Mouse (Mus musculus) activated CD4-positive, CD25-positive, alpha-beta regulatory T cell (primary cell): Measurements from ENCODE around the gene Gm49384. TPM values are rescaled to one million over a fixed set of nuclear protein-coding genes. Genes with fewer than 3 reads are reported as not detected.

ENCODE experiments used
- polyA plus RNA-seq, 2 experiments: library from polyadenylated mRNA; unstranded; fragments of 100-300 nt; shearing (Covaris generic); gene quantifications; one replicate each; pipeline ENCODE4 v1.2.1; 2017

The Gm49384 gene
- 10 to 100 TPM; 13.1 to 17.3 TPM for polyA plus RNA-seq

DNA sequence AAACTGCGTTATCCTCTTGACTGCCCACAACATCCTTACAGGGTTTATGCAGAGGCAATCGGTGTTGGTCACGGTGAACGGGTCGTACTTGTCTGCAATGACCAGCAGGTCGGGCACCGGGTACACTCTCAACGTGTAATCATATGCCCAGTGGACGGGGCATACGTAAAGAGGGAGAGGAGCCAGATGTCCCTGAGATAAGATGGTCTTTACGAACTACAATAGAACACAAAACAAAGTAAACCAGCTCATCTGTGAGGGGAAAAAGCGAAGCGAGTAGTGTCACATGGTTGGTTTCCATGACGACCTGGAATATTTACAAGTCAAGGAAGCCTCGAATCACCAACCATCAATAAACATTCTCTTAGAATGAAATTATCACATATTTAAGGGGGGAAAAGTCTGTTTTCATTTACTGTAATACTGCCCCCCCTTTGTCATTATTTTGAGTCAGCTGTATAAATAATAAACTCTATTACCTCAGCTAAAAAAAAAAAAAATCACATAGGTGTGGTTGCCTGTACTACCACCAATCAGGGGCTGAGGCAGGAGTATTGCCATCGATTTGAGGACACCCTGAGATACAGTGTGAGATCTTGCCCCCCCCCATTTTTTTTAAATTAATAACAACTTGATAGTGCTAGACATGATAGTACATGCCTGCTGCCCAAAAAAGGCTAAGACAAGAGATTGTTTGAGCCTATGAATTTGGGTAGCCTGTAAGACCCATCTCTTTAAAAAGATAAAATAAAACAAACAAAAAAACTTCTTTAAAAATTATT lies at the start of gene Gm49384:
Gene Gm49384, minus strand, starts transcription at position 216 of the 782 bp plus-strand sequence.

GRCm38 (mm10) chr12:69240876-69241275 lies 36.8 kb upstream of the Gm49384 start, which contains the start of gene Klhdc1:
Gene Klhdc1 (plus strand): TSS chr12:69241176.

DNA sequence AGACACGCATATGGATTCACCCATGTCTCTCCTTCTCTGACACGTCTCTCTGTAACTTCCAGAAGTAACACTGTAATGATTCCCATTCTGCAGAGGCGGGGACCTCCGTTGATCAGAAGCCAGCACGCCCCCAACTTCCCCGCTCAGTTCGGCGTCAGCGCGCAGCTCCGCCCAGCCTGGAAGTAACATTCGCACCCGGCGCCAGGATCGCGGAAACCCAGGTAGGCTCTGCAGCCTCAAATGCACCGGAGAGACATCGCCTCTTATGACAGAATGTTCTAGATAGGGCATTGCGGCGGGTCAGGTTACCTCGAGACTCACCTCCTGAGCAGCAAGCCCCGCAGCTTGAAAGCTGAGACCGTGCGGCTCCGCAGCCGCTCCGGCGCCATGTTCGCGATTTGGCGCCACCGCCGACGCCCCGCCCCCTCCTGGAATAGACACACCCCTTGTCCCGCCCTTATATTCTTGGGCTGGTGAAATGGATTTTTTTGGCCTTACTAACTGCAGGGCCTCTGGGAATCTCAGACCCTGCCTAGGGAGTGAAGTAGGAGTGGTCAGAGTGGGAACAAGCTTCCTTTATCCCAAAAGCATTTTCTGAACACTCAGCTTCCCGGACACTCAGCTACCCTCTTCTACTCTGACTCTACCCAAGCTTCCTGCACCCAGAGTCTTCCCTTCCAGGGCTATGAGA lies 23.9 kb upstream of the Gm49384 start, which contains the start of gene Pole2:
Gene Pole2, minus strand, starts transcription at position 420 of the 691 bp plus-strand sequence.

DNA sequence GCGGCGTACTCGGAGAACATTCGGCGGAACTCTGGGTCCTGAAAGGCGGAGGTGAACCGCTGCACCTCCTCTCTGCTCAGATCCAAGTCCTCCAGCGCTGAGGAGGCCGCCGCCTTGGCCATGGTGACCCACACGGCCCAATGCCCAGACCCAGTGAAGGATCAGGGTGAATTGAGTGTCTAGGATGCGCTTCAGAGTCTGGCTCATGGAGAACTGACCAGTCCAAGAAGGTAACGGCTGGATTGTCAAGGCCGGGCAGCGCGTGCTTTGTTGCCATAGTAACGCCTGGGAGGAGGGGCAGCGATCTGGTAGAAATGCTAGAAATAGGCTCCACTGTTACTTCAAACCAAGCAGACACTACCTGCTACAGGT lies 5.9 kb downstream of the Gm49384 start, which contains the start of gene Dnaaf2:
Gene Dnaaf2, minus strand, starts transcription at position 266 of the 372 bp plus-strand sequence.

GRCm38 (mm10) chr12:69196444-69197377 lies 7.4 kb downstream of the Gm49384 start, which contains the start of gene Gm49383:
Gene Gm49383 (minus strand): TSS chr12:69197104.

DNA sequence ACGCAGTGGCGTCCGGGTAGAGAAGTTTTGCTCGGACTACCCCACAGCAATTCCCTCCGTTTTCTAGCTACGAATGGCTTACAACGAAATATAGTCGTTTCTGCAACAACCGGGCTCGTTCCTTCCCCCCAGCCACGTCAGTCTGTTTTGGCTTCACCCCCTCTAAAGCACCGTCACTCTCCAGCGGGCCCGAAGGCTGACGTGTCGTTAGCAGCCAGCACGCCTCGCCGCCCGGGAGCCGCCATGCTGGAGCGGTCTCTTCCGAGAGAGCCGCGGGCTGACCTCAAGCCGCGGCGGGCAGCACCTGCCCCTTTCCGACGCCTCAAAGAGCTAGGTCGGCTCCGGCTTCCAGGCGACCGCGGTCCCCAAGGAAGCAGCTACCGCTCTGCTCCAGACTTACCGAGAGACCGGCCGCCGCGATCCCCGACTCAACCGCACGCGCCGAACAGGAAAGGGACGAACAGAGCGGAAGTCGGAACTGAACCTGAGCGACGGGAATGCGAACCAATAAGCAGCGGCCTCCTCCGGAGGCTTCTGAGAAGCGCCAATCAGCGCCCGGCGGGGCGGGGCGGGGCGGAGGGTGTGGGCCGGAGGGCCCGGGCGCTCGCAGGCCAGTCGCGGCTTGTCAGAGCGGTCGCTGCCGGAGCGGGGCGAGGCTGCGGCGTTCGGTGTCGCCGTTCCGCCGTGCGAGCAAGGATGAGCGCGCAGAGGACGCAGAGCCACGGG lies 20.3 kb downstream of the Gm49384 start, which contains the start of the genes Rpl36al and Mgat2:
Gene Rpl36al, minus strand, starts transcription at position 501 of the 726 bp plus-strand sequence.
Gene Mgat2, plus strand, starts transcription at position 575 of the 726 bp plus-strand sequence.

DNA sequence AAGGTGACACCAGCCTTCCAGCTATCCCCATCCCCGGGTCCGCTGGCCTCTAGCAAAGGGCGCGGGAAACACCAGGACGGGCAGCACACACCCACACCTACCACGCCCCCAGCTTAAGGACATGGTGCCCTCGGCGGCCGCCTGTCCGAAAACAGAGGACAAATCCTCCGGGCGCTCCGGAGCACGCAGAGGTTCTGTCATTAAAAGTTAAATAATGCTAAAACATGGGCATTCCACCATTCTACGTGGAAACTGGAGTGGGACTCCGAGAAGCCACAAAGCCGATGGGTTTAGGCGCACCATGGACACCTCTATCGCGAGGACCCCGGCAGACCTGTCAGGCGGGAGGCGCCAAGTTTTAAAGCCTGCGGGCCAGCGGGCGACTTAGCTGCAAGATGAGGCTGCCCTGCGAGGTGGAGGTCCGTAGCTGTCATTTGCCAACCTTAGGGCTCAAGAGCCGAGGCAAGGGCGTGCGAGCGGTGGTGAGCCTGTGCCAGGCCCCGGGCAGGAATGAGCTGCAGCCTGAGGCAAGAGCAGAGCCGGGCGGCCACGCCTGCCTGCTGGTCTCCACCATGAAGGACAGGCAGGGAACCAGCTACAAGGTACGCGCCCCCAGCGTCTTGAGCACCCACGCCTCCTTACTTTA lies 35.5 kb downstream of the Gm49384 start, which contains the start of gene Lrr1:
Gene Lrr1, plus strand, starts transcription at position 354 of the 646 bp plus-strand sequence.

DNA sequence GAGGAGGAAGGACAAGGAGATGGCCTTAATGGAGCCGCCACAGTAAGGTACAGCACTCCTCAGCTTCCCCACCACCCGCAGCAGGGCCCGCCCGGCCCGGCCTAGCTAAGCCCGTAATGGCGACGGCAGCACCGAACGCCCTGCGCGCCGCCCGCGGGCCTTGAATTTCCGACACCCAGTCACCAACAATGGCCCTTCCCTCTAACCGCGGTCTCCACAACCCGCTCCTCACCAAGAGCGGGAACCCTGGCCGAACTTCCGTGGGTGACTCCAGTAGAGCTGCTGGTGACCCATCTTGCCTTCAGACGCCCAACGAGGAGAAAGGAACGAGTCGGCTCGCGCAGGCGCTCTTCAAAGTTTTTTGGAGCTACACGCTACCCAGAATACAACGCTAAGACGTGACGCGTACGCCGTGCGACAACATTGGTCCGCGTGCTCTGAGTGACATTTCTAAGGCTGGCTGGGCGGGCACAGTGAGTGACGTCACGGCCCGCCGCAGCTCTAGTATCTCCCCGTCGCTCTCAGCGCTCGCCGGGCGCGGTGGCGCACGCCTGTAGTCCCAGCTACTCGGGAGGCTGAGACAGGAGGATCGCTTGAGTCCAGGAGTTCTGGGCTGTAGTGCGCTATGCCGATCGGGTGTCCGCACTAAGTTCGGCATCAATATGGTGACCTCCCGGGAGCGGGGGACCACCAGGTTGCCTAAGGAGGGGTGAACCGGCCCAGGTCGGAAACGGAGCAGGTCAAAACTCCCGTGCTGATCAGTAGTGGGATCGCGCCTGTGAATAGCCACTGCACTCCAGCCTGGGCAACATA lies 45.1 kb downstream of the Gm49384 start, which contains the start of gene Rps29:
Gene Rps29, minus strand, starts transcription at position 422 of the 813 bp plus-strand sequence.

Other genes with a start within 250 kb of the Gm49384 start
- 1,000 to 10,000 TPM; 1,337 to 2,600 TPM for gene Rps29, start 45.1 kb downstream of the Gm49384 start, polyA plus RNA-seq
- 1 to 10 TPM; 1.3 to 1.7 TPM for gene Lrr1, start 35.5 kb downstream of the Gm49384 start, polyA plus RNA-seq
- 100 to 1,000 TPM; 465 to 547 TPM for gene Rpl36al, start 20.2 kb downstream of the Gm49384 start, polyA plus RNA-seq
- gene Mgat2, start 20.1 kb downstream of the Gm49384 start, polyA plus RNA-seq, result 10 to 100 TPM; 65.6 to 84.3 TPM
- 10 to 100 TPM; 11.7 to 14.9 TPM for gene Gm49383, start 7.2 kb downstream of the Gm49384 start, polyA plus RNA-seq
- gene Dnaaf2, start 5.8 kb downstream of the Gm49384 start, polyA plus RNA-seq, result 10 to 100 TPM in 1 of 2 experiments, 1 to 10 TPM in 1; 6.6 to 11.4 TPM
- 10 to 100 TPM; 12.0 to 39.2 TPM for gene Pole2, start 23.9 kb upstream of the Gm49384 start, polyA plus RNA-seq
- gene Klhdc1, start 36.9 kb upstream of the Gm49384 start, polyA plus RNA-seq, result 10 to 100 TPM; 25.9 to 92.7 TPM
- 100 to 1,000 TPM in 1 of 2 experiments, 10 to 100 TPM in 1; 58.4 to 196 TPM for gene Klhdc2, start 92.4 kb upstream of the Gm49384 start, polyA plus RNA-seq
- 100 to 1,000 TPM in 1 of 2 experiments, 10 to 100 TPM in 1; 97.8 to 124 TPM for gene Nemf, start 152.9 kb upstream of the Gm49384 start, polyA plus RNA-seq
- 100 to 1,000 TPM; 257 to 364 TPM for gene Arf6, start 167.9 kb upstream of the Gm49384 start, polyA plus RNA-seq
- 1 to 10 TPM; 3.4 to 4.1 TPM for gene Gm9887, start 168.2 kb upstream of the Gm49384 start, polyA plus RNA-seq